Mouse (Mus musculus) right cerebral cortex, adult 18-20 months (tissue): ENCODE results near the gene 4931428F04Rik.
A peak's percentile ranks its signal among the peaks of the same experiment; 100 is the strongest.

Experiments used
- DNase-seq: peaks from one replicate; pipeline ENCODE4 v3.0.0; 2022; ENCODE audit warnings: mixed read lengths

The 4931428F04Rik gene

DNA sequence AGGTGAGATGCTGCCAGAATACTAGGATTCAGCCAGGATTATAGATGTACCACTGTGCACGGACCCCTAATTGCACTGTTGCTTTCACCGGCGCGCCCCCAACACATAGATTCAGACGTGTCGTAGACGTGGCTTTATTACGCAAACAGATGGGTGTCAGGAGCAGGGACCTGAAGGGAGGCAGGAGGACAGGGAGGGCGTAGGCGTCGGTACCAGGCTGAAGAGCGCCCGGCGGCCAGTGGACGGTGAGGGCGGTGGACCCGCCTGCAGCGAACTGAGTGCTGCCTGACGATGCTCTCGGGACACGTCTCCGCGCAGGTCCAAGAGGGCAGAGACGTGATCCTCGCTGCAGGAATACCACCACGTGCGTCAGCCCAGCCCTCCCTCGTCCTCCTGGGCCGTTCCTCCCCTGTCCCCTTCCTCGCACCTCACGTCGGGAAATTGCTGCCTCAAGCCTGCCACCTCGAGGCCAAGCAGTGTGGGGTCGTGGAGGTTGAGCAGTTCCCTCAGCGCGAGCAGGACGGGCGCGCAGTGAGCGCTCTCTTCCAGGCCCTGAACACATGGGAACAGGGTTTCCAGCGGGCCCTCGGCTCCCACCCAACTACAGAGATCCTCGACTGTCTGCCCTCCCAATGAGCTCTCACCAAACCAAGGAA lies at the start of gene 4931428F04Rik:
Gene 4931428F04Rik, minus strand, starts transcription at position 60 of the 656 bp plus-strand sequence.
- peak; percentile 60 for DNase-seq

DNA sequence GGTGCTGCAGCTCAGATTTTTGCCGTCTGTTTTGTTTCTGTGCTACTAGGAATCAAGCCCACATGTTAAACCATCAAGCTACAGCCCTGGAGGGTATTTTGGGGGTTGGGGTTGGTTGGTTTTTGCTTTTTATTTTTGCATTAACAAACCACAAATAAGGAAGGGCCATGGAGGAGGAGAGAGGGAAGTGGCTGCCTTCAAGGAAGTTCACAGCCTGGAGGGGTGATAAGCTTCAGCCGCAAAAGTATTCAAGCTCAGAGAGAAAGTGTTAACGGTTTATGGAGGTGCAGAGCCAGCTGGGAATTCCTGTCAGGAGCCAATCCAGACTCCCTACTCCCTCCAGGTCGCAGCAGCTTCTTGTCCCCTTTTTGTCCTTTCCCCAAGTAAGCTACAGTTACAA lies 49.3 kb upstream of the 4931428F04Rik start:
- DNase-seq, result no peak

DNA sequence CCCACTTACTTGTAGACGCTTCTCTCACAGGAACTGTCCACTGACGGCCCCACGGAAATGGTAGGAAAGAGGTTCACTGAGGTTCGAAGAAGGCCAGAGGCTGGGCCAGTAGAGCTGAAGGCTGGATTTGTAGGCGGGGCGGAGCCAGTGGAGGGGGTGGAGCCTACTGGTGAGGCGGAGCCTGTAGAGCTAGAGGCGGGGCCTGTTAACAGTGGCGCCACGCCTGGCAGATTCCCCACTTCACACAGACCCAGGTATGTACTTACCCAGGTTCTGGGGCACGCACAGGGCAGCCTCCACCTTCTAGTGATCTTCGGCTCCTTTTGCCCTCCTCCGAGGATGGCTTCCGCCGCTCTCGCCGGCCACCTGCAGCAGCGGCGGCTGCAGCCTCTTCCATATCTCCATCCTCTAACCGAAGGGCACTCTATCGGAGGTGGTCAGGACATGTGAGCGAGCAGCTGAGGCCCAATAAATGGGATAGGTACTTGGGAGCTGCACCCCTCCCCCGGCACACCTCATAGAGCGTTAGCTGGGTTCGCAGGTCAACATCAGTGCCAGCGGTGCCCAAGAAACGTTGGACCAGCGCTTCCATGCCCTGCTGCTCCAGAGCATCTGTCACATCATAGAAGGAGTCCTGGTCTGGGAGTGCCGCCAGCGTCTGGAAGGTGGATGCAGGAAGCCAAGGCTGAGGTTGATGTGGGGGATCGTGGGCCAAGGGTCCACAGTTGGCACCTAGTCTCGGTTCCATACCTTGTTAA lies 46.9 kb upstream of the 4931428F04Rik start:
- no peak for DNase-seq

DNA sequence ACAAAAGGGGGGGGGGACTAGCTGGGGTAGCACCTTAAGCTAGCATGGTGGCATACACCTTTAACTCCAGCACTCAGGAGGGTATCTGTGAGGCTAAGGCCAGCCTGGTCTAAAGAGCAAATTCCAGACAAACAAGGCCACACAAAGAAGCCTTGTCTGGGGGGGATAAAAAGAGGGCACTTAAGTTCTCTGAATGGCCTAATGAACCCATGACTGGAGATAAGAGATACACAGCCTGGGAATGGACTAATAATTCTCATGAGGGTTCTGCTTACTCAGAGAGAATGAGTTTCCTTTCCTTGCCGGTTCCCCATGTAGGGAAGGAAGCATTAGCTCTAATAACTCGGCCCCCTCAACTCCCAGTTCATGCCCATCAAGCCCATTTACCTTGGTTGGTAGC lies 42.9 kb upstream of the 4931428F04Rik start:
- DNase-seq, result no peak

DNA sequence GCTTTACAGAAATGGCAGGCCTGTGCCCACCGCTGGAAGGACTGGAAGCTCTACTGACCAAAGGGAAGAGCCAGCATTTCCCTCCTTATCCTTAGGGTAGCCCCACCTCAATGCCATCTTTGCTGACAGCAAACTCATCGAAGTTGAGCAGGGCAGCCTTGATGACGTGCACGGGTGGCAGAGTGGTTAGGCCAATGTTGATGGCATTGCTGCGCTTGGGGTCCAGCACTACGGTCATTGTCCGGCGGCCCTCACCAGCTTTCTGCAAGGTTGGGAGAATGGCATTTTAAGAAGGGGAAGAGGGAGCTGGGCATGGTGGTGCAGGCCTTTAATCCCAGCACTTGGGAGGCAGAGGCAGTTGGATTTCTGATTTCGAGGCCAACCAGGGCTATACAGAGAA lies 42.3 kb upstream of the 4931428F04Rik start:
- DNase-seq, result no peak

DNA sequence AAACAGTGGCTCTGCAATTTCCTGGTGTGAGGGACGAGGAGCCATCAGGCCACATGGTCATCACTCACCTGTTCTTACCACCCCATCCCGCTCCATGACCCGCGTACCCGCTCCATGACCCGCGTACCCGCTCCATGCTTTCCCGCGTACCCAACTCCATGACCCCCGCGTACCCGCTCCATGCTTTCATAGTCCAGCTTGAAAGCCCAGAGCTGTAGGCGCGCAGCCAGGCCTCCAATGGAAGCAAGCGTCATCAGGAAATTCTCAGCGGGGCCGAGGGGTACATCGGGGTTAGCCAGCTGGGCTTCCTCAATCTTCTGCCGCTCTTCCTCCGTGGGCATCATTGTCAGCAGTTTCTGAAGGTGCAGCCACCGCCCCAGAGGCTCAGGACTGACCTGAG lies 41.8 kb upstream of the 4931428F04Rik start:
- no peak for DNase-seq

DNA sequence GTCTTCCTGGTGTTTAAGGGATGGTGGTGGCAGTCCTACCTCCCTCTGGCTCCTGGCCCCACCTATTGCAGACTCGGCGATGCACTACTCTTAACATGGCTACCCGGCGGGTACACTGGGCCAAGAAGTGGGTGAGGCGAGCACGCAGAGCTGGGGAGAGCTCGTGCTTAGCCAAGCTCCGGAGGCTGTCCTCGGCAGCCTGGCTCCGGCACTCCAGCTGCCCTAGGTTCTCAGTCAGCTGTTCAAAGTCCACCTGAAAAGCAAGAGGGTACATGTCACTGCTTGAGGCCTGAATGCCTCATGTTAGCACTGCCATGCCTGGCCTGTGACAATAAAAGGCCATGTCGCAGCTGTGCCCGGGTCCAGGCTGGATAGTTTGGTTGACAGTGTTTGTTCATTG lies 40.7 kb upstream of the 4931428F04Rik start:
- no peak for DNase-seq

DNA sequence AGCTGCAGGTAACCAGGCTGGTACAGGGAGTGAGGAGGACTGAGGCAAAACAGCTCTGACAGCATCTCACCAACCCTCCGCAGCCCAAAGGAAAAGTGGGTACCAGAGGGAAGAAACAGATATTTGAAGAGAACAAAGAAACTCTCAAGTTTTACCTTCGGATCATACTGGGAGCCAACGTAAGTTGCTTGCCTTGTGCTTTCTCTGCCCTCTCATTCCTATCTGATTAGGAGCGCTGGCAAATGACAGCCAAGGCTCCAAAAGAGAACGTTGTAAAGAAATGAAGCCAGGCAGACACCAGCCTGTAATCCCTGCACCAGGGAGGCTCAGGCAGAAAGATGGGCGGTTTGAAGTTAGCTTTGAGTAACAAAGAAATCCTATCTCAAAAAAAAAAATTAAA lies 37.3 kb upstream of the 4931428F04Rik start:
- no peak for DNase-seq

DNA sequence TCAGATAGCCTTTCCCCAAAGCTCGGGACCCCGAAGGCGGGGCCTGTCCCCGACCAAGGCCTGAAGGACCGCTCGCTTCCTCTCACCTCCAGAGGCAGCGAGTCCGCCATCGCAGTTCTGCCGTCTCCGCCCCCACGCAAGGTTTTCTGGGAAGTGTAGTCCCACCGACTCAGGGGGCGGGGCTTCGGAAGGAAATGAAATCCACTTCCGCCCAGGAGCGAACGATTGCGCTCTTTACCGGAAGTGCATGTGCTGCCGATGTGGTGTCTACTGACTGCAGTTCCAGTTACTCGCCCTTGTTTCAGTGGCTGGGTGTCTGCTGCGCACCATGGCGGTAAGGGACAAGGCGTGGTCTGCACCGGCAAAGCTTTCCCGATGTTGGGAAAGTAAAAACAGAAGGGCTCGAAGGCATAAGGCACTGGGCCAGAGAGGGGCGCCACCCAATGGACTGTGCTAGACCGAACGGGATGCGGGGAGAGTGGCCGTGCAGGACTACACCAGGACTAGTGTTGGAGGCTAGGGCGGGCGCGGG lies 36.5 kb upstream of the 4931428F04Rik start, which contains the start of the genes Lrrc29 and Tmem208:
Gene Lrrc29, minus strand, starts transcription at position 138 of the 532 bp plus-strand sequence.
Gene Tmem208, plus strand, starts transcription at position 214 of the 532 bp plus-strand sequence.
- peak; percentile 98 for DNase-seq

DNA sequence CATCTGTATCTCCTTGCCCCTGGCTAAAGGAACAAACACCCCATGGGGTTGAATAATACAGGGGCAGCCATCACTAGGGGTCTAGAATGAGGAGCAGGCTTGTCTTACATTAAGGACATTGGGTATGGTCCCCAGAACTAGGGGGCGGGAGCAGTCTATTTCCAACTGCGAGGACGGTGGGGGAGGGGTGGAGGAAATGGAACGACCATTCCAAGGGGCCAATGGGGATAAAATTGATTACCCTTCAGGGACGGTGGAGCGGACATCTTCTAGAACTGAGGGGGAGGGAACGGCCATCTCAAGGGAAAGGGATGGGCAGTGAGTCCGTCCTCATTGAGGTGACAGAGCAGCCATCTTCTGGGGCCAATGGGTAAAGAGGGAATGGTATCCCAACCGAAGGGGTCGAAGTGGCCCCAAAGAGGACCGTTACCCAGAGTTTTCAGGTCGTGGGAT lies 36.0 kb upstream of the 4931428F04Rik start:
- DNase-seq, result no peak

DNA sequence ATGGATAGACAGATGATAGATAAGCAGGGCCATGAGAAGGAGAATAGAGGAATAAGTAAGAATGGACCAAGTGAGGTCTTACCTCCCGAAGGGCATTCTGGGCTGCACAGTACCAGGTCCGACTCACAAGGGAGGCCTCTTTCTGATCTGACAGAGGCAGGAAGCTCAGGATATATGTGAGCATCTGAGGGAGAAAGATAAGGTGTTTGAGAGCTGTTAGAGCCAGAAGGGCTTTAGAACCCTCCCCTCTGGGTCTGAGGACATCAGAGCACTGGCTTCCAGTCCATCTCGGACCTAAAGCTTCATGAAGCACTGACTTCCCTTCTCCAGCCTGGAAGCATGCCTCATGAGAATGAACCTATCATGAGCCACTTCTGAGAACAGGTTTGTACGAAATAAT lies 33.5 kb upstream of the 4931428F04Rik start:
- DNase-seq, result no peak

DNA sequence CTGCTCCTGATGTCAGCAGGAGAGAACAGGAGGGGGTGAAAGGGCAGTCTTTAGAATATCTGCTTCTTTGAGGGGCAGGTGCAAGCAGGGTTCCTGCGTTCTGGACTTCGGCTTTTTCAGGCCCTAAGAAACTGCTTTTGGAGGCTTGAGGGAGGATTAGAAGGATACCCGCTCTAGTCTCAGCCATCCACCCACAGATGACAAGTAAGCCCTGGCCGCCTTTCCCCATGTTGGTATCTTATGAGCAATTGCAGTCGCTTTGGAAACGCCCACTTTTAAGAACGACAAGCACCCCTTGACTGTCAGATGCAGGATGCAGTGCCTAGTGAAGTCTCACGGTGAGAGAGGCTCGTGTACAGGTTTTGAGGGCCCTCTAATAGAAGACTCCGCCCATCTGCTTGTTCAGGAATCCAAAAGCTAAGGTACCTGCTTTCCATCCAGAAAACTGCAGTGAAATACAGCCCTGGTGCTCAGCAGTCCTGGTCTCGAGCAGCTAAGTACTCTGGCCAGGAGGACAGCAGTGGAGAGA lies 29.1 kb upstream of the 4931428F04Rik start:
- DNase-seq, result no peak

DNA sequence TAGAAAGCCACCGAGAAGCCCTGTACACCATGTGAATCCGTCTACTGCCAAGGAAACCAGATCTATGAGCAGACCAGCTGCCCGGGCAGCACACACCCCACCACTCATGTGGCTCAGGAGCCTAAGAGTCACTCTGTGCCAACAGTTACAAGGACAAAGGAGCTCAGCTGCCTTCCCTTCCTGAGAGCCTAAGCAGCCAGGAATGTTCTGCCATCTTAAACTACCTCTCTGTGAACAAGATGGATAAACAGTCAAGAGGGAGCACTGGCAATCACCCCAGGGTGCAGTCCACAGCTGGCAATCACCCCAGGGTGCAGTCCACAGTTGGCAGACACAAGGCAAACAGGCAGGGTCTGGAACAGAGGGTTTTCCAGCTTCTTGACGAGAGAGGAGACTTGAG lies 28.3 kb upstream of the 4931428F04Rik start:
- no peak for DNase-seq

DNA sequence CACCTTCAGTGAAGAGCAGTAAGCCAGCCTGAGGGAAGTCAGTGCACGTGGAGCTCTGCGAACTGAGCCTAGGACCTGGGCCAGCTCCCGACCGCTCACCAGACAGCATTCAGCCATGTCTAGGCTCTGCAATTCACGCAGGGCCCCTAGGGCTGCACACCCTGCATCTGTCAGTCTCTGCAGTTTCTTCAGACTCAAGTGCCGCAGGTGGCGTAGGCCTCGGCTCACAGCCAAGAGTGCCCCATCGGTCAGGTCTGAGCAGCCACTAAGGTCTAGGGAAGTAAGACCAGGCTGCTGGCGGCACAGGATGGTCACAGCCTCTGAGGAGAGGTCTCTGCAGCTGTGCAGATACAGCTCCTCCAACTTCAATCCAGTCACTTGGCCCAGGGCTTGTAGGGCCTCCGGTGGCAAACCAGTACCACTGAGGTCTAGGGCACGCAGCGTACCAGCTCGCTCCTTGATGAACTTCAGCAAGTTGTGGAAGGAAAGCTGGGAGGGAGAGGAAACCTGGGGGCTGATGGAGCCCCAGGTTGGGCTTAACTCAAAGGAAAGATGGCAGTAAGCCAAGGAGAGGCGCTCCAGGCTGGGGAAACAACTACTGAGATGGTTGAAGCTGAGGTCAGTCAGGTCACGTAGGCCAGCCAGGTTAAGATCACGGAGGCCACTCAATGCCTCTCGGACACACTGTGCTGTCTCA lies 25.6 kb upstream of the 4931428F04Rik start:
- DNase-seq, result no peak

DNA sequence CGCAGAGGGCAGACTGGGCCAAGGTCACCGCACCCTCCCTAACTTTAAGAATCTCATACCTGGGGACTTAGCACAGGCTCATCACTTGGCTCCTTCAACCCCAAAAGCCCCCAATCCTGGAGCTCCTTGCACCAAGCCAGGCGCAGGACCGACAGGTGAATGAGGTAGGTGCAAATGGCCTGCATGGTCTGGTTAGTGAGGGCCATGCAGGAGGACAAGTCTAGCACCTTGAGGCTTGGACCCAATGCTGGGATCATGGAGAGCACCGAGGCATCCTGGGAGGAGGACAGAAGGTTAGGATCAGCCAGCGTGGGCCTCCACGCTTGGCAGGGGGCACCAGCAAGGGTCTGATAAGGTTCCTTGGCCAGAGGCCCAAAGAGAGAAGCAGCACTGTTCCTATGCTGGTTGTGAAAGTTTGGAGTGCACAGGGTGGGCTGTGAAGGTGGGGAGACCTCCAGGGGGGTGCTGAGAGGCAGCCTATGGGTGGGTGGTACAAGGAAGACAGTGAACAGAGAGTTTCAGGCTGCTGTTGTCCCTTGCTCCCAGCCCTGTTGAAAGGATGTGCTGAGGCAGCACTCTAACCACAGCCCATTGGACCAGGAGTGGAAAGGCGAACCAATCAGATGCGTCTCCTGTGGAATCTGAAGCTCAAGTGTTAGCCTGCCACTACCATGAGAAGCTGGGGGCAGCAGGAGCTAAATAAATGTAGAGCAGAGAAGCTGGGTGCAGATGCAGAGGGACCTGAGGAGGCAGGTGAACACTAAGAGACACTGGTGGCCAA lies 24.1 kb upstream of the 4931428F04Rik start:
- DNase-seq, result no peak

DNA sequence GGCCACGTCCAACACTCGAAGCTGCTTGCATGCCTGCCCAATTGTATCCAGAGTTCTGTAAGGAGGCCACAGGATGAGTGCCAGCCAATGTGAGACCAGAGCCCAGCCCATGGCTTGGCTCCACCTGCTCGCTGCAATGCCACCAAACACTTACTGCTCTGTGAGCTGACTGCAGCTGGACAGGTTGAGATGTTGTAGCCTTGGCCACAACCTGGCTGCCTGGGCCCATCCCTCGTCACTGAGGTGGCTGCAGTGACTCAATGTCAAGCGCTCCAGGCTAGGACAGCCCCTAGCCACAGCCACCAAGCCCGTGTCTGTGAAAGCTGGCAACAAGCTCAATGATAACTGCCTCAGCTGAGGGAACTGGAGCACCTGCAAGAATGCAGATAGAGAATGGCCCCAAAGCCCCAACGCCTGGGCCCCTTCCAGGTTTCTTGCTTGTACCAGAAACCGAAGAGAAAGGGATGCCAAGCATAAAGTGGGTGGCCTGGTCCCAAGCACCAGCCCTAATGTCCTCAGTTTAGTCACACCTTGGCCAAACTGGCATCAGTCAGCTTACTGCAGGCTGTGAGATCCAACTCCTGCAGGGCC lies 23.3 kb upstream of the 4931428F04Rik start:
- no peak for DNase-seq

DNA sequence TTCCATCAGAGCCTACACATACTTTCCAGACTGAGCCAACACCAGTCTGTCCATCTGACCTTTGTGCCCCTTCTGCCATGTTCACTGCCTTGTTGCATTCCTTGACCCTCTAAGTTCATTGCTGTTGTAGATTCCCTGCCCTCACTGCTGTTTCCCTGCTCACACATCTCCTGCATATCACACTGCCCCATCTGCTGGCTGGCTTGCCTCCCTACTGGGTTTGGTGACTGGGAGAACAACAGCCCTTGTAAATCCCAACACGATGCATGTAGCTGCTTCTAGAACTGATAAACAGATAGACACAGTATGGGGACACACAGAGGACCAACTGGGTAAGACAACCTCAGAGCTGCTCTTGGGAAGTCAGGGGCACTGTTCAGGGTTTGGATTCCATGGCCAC lies 22.1 kb upstream of the 4931428F04Rik start:
- no peak for DNase-seq

DNA sequence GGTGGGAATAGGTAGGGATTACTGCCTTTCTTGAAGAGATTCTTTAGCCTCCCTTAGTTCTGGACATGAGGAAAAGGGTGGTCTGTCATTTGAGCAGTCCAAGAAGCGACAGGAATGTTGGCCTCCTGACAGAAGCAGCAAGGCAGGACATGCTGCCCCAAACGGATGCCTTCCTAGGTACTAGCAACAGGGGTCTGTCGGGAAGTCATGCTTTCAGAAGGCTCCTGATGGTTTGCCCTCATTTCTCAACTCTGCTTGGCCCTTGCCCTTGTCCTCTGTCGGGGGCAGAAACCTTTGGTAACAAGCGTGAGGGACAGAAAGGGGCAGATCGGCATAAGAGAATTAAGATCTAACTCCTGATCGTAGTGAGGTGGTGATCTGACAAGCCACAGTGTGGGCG lies 20.5 kb upstream of the 4931428F04Rik start:
- DNase-seq, result no peak

DNA sequence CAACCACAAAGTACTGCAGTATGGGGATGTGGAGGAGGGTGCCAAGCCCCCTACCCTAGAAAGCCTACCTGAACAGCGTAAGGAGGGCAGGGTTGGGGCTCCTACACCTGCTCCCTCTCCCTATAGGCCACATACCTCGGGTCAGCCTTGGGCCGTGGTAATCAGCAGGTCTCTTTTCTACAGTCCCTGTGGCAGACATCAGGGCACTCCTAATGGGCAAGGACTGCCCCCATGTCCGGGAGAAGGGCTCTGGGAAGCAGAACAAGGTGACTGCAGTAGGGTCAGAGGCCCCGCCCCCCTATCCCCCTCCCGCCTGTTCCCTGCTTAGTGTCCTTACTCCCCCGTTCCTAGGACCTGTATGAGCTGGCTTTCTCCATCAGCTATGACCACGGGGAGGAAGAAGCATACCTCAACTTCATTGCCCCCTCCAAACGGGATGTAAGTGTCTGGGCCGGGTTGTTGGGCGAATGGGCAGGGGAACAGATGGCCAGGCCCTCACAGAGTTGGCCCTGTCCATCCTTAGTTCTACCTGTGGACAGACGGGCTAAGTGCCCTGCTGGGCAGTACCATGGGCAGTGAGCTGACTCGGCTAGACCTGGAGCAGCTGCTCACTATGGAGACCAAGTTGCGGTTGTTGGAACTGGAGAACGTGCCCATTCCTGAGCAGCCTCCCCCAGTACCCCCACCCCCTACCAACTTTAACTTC lies 19.6 kb upstream of the 4931428F04Rik start:
- DNase-seq, result no peak

DNA sequence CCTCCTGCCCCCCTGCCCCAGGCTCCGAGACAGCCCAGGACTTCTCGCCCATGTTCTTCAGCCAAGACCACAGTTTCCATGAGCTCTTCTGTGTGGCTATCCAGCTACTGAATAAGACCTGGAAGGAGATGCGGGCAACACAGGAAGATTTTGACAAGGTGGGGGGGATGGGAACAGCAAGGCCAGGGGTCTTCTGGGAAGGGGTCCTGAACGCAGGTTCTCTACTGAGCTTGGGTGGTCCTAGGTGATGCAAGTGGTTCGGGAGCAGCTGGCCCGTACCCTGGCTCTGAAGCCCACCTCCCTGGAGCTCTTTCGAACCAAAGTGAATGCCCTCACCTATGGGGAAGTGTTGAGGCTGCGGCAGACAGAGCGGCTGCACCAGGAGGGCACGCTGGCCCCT lies 18.8 kb upstream of the 4931428F04Rik start:
- DNase-seq, result no peak

DNA sequence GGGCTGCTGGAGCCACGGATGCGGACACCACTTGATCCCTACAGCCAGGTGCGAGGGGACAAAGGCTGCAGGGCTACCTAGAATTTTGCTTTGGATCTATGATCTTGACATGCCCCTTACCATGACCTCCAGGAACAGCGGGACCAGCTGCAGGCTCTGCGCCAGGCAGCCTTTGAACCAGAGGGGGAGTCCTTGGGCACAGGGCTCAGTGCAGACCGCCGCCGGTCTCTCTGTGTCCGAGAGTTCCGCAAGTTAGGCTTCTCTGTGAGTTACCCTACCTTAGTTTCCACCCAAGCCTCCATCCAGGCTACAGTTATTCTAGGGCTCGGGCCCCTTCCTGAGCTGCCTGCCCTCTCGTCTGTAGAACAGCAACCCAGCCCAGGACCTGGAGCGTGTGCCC lies 18.0 kb upstream of the 4931428F04Rik start:
- DNase-seq, result no peak
